Mouse (Mus musculus) liver, embryonic 11.5 days (tissue): ENCODE measurements around the gene Pcdh9. TPM values are rescaled to one million over a fixed set of nuclear protein-coding genes. Genes with fewer than 3 reads are reported as not detected.

Experiments
- ATAC-seq: fragments of 200-750 bp; cut with Nextera tagmentation; replicated peaks from 2 replicates; pipeline ENCODE4 v1.8.0; 2017; ENCODE audit warnings: moderate number of reproducible peaks, mild to moderate bottlenecking, moderate TSS enrichment, moderate library complexity; ENCODE audit not compliant: low FRiP score
- DNase-seq: peaks from one replicate; pipeline ENCODE4 v3.0.0-alpha.2; 2017; ENCODE audit warnings: low spot score
- H3K27ac ChIP-seq: fragments of 300-500 bp; sonication (generic); 2 replicates; pipeline ENCODE4 v1.5.1; 2014; ENCODE audit warnings: mild to moderate bottlenecking, low read depth, low read length, control low read depth
- H3K27me3 ChIP-seq: fragments of 300-500 bp; sonication (generic); replicated peaks from 2 replicates; pipeline ENCODE4 v1.6.1; 2014; ENCODE audit warnings: low read length, mixed read lengths; ENCODE audit not compliant: control insufficient read depth, insufficient read depth
- H3K36me3 ChIP-seq: fragments of 300-500 bp; sonication (generic); 2 replicates; pipeline ENCODE4 v1.6.1; 2014; ENCODE audit warnings: mild to moderate bottlenecking, low read length, moderate library complexity, mixed read lengths; ENCODE audit not compliant: control insufficient read depth, insufficient read depth
- H3K4me1 ChIP-seq: fragments of 300-500 bp; sonication (generic); replicated peaks from 2 replicates; pipeline ENCODE4 v1.6.1; 2014; ENCODE audit warnings: low read length, mixed read lengths; ENCODE audit not compliant: control insufficient read depth, insufficient read depth
- H3K4me2 ChIP-seq: fragments of 300-500 bp; sonication (generic); 2 replicates; pipeline ENCODE4 v1.6.1; 2014; ENCODE audit warnings: mild to moderate bottlenecking, control low read depth, moderate library complexity
- H3K4me3 ChIP-seq: fragments of 300-500 bp; sonication (generic); 2 replicates; pipeline ENCODE4 v1.5.1; 2014; ENCODE audit warnings: low read depth, low read length, control low read depth
- H3K9ac ChIP-seq: fragments of 300-500 bp; sonication (generic); 2 replicates; pipeline ENCODE4 v1.6.1; 2014; ENCODE audit warnings: low read depth, low read length, control low read depth
- H3K9me3 ChIP-seq: fragments of 300-500 bp; sonication (generic); 2 replicates; pipeline ENCODE4 v1.6.1; 2016; ENCODE audit warnings: low read length, inconsistent platforms, mixed read lengths; ENCODE audit not compliant: control insufficient read depth
- WGBS: fragments of 180-500 bp; shearing (Covaris S2); extraction: QIAGEN DNeasy Blood & Tissue Kit; methylation state at CpG from one replicate; pipeline ENCODE4 v1.1.7; 2014; 5-methylcytosine and 5-hydroxymethylcytosine counted together
- polyA plus RNA-seq: library from polyadenylated mRNA; unstranded; fragments of >200 nt; fragmentation: Nextera tagmentation; extraction: Ambion mirVana; gene quantifications from 2 replicates; pipeline ENCODE4 v1.2.1, GENCODE M21; 2014

Pcdh9 gene
- polyA plus RNA-seq, 1 experiment from 2014 or later: 4.3 TPM

DNA sequence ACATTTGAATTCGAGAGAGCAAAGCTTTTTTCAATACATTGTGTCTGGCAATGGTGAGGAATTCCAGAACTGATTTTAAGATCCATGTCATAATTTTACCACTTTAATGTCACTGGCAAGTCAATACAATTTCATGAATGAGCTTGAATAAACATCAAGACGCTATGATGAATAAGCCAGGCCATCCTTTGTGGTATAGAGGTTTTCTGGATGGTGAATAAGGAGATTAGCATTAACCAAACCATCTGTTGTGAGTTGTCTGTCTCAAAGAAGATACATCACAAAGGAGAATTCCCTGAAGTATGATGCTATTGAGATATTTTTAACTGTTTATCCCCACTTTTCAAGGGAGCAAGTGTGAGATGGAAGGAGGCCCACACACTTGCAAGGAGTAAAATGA, 602.1 kb downstream of the Pcdh9 start:
- no peak for ATAC-seq
- H3K27me3 ChIP-seq: no peaks in the 10 kb centered on the region
- H3K4me3 ChIP-seq: no peak overlapping the region
- DNase-seq: no peak
- H3K9ac ChIP-seq: no peak overlapping the region
- no peak overlapping the region for H3K4me2 ChIP-seq
- H3K4me1 ChIP-seq: no peaks in the 10 kb centered on the region
- no peaks in the 10 kb centered on the region for H3K9me3 ChIP-seq
- no peaks in the 10 kb centered on the region for H3K36me3 ChIP-seq
- no peak overlapping the region for H3K27ac ChIP-seq
- 58% methylated on average over 2 of the region's 2 CpGs for WGBS

DNA sequence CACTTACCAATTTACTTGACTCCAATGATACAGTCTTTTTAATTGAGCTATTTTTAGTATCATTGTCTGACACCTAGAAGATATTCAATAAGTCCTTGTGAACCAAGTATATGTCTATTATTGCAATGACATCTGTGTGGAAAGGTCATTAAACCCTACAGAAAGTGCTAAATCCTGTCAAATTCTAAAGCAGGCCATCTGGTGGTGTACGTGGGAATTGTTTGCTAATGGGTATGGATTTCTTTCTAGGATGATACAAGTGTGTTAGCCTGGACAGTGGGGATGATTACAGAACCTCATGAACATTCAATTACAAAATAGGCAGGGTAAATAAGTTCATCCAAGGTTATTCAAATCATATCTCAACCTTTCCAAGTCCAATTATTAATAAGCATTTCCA, 602.8 kb downstream of the Pcdh9 start:
- Histone ChIP-seq H3K9me3 (no peaks in the 10 kb centered on the region), H3K27ac (no peak overlapping the region), H3K4me2 (no peak overlapping the region), H3K9ac (no peak overlapping the region), H3K4me1 (no peaks in the 10 kb centered on the region), H3K36me3 (no peaks in the 10 kb centered on the region), H3K4me3 (no peak overlapping the region), H3K27me3 (no peaks in the 10 kb centered on the region)
- 44% methylated on average over 1 of the region's 1 CpGs for WGBS
- no peak for DNase-seq
- ATAC-seq: no peak

DNA sequence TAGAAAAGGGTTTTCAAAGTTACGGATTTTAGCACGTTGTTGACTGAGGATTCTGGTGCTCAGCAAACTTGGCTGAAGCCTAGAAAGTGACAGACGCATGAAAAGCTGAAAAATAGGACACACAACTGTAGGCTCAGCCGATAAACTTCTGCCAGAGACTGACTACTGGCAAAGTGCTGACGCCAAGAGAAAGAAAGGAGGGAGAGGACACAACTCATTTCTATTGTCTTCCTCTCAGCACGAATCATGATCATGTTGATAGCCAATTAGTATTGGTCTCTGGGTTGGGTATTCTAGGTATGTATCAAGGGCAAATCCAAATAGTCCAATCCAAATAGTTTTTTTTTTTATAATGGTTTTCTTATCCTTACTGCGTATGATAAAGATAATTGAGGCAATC, 605.3 kb downstream of the Pcdh9 start:
- no peaks in the 10 kb centered on the region for H3K9me3 ChIP-seq
- no peak overlapping the region for H3K4me3 ChIP-seq
- DNase-seq (no peak), ATAC-seq (no peak)
- no peaks in the 10 kb centered on the region for H3K36me3 ChIP-seq
- H3K27me3 ChIP-seq: no peaks in the 10 kb centered on the region
- WGBS: 77% methylated on average over 7 of the region's 7 CpGs
- H3K9ac ChIP-seq: no peak overlapping the region
- H3K27ac ChIP-seq: no peak overlapping the region
- H3K4me1 ChIP-seq: no peaks in the 10 kb centered on the region
- no peak overlapping the region for H3K4me2 ChIP-seq

DNA sequence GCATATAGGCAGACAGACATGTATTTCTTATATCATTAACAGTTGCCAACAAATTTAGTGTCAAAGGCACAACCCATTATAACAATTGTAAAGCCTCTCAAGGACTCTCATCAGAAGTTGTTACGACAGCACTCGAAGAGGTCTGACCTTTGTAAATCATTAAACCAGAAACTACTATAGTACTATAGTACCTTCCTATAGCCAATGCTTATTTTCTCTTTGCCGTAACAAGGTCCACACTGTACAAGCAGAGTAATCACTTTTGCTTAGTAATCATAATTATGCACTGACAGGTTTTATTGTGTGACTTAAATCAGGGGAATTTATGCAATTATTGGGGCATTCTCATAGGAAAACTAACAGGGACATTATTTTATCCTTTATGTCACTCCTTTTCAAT, 606.5 kb downstream of the Pcdh9 start:
- no peak overlapping the region for H3K4me3 ChIP-seq
- no peak overlapping the region for H3K9ac ChIP-seq
- H3K27ac ChIP-seq: no peak overlapping the region
- H3K36me3 ChIP-seq: no peaks in the 10 kb centered on the region
- H3K4me1 ChIP-seq: no peaks in the 10 kb centered on the region
- no peaks in the 10 kb centered on the region for H3K27me3 ChIP-seq
- DNase-seq (no peak), ATAC-seq (no peak)
- H3K4me2 ChIP-seq: no peak overlapping the region
- H3K9me3 ChIP-seq: no peaks in the 10 kb centered on the region
- 79% methylated on average over 3 of the region's 3 CpGs for WGBS

DNA sequence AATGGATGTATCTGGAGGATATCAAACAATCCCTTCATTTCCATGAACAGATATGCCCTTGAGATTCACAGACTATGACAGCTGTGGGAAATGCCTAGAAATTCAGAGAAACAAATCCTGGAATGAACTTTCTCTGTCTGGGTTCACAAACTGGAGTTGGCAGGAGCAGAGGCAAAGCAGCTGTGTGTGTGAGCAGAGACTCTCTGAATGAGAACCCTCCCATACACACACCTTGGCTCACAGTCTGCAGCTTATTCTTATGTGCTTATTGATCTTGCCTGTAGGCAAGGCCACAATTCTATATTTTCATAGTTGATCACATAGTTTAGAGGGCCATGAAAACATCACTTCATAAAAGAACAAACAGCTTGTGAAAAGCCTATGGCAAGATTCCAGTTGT, 614.8 kb downstream of the Pcdh9 start:
- H3K4me2 ChIP-seq: no peak overlapping the region
- H3K4me3 ChIP-seq: no peak overlapping the region
- H3K9ac ChIP-seq: no peak overlapping the region
- H3K36me3 ChIP-seq: no peaks in the 10 kb centered on the region
- H3K9me3 ChIP-seq: no peaks in the 10 kb centered on the region
- no peak for DNase-seq
- H3K27ac ChIP-seq: no peak overlapping the region
- no peaks in the 10 kb centered on the region for H3K27me3 ChIP-seq
- ATAC-seq: no peak
- no peaks in the 10 kb centered on the region for H3K4me1 ChIP-seq

DNA sequence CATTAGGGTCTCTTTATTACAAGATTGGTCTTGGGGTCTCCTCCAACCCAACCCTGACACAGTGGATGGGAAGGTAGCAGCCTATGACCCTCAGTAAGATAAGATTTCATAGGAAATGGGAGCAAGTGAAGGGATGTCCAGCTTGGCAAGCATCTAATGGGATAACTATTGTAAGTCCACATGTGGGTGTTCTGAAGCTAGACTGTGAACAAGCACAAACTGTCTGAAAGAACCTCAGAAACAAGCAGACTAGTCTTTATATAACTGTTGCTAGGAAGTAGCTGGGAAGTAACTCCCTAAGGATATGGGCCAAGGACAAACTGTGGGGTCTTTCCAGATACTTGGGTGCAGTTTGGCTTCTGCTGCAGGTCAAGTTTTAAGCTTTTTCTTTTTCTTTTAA, 615.7 kb downstream of the Pcdh9 start:
- Histone ChIP-seq H3K9me3 (no peaks in the 10 kb centered on the region), H3K4me1 (no peaks in the 10 kb centered on the region), H3K9ac (no peak overlapping the region), H3K36me3 (no peaks in the 10 kb centered on the region), H3K4me3 (no peak overlapping the region), H3K4me2 (no peak overlapping the region), H3K27ac (no peak overlapping the region), H3K27me3 (no peaks in the 10 kb centered on the region)
- DNase-seq (no peak), ATAC-seq (no peak)

DNA sequence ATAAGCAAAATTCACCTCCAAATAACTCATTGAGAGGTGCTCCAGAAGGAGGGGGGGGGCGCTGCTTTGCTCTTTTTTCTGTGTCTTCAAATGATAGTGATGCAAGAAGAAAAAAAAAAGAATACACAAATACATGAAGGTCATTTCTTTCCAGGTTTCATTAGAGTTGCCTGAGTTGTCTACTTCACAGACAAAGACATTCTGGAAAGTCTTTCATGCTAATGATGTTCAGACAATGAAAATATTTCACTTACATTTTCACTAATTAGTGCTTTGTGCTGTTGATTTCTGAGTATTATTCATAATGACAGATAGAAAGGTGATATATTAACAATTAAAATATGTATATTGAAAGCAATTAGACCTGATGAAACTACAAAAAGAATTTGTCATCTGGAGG, 637.1 kb downstream of the Pcdh9 start:
- Histone ChIP-seq H3K4me1 (no peaks in the 10 kb centered on the region), H3K4me3 (no peak overlapping the region), H3K4me2 (no peak overlapping the region), H3K27ac (no peak overlapping the region), H3K36me3 (no peaks in the 10 kb centered on the region), H3K9ac (no peak overlapping the region), H3K9me3 (no peaks in the 10 kb centered on the region), H3K27me3 (no peaks in the 10 kb centered on the region)
- WGBS: 47% methylated on average over 1 of the region's 1 CpGs
- ATAC-seq: no peak
- DNase-seq: no peak

DNA sequence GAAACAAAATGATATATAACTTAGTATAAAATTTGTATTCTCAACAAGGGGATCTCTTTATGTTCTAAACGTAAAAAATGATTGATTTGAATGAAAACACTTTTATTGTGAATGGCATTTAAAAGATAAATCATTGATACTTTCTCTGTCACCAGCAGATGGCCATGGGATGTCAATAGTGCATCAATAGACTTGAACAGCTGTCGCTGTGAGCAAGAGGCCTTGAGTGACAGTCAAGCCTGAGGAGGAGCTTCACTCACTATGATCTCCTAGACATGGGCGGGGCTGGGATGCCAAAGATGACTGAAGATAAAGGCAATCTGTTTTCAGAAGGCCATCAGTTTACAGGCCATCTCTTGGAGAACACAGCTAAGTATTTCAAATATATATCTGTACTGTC, 650.2 kb downstream of the Pcdh9 start:
- WGBS: 66% methylated on average over 3 of the region's 3 CpGs
- H3K27me3 ChIP-seq: no peaks in the 10 kb centered on the region
- DNase-seq: no peak

DNA sequence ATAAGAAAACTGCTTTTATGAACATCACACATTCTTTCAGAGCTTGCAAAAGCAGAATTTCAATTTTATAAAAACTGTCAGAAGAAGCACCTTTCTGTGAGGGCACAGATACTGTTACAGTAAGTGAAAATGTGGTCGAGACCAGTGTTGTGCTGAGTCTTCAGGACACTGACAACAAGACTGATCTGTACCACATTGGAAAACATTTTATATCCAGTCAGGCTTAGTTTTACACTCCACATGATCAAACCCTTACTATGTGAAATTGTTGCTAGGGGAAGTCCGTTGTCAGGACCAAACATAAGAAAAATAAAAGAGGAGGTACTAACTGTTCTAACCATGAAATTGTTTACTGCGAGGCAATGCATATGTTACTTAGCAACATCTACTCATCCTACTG, 656.1 kb downstream of the Pcdh9 start:
- no peaks in the 10 kb centered on the region for H3K27me3 ChIP-seq
- H3K9me3 ChIP-seq: no peaks in the 10 kb centered on the region
- no peak overlapping the region for H3K4me2 ChIP-seq
- WGBS: 82% methylated on average over 3 of the region's 3 CpGs
- no peak overlapping the region for H3K27ac ChIP-seq
- H3K4me3 ChIP-seq: no peak overlapping the region
- ATAC-seq (no peak), DNase-seq (no peak)
- H3K9ac ChIP-seq: no peak overlapping the region
- no peaks in the 10 kb centered on the region for H3K36me3 ChIP-seq
- H3K4me1 ChIP-seq: no peaks in the 10 kb centered on the region

More for the DNA sequence above, 650.2 kb downstream of the Pcdh9 start:
- no peak overlapping the region for H3K4me3 ChIP-seq
- no peaks in the 10 kb centered on the region for H3K36me3 ChIP-seq
- H3K27ac ChIP-seq: no peak overlapping the region
- no peaks in the 10 kb centered on the region for H3K9me3 ChIP-seq
- no peak overlapping the region for H3K9ac ChIP-seq
- ATAC-seq: no peak
- H3K4me1 ChIP-seq: no peaks in the 10 kb centered on the region
- H3K4me2 ChIP-seq: no peak overlapping the region
